Comparison of ENCODE assay signal across 30 mouse cellular contexts in genomic region chr6:39406480-39406879, GRCm38 (mm10). TPM values are rescaled to one million over a fixed set of nuclear protein-coding genes. Genes with fewer than 3 reads are reported as not detected.
DNase-seq lines count a peak whose midpoint lies in the region; ATAC-seq lines count a peak whose summit lies in the region.
"Had no signal": no experiment of that assay in that cellular context is flagged by ENCODE, and none has a peak within 500 bp of the region (broad histone marks: within the 10 kb centered on the region; RNA-seq: fewer than 3 reads in every experiment).

No protein-coding gene starts in this region.

- H3K27me3 ChIP-seq in megakaryocyte, embryonic 14.5 days (replicated peaks): no peaks in the 10 kb centered on the region
- H3K27me3 ChIP-seq: embryonic facial prominence, embryonic 13.5 days; hindbrain, embryonic 12.5 days; intestine, embryonic 15.5 days; limb, embryonic 15.5 days; midbrain, embryonic 12.5 days; neural tube, embryonic 13.5 days; Patski had no signal

- H3K4me3 ChIP-seq in megakaryocyte, embryonic 14.5 days (replicated peaks): peak overlapping the region; percentile 42
- H3K4me3 ChIP-seq: embryonic facial prominence, embryonic 13.5 days; erythroblast, embryonic 14.5 days; hindbrain, embryonic 12.5 days; intestine, embryonic 15.5 days; limb, embryonic 10.5 days; limb, embryonic 15.5 days; midbrain, embryonic 12.5 days; neural tube, embryonic 13.5 days had no signal

- no peaks in the 10 kb centered on the region for H3K9me3 ChIP-seq in megakaryocyte, embryonic 14.5 days
- H3K9me3 ChIP-seq: embryonic facial prominence, embryonic 13.5 days; hindbrain, embryonic 12.5 days; intestine, embryonic 15.5 days; limb, embryonic 10.5 days; limb, embryonic 15.5 days; midbrain, embryonic 12.5 days; neural tube, embryonic 13.5 days had no signal

- H3K36me3 ChIP-seq in megakaryocyte, embryonic 14.5 days (replicated peaks; ENCODE audit: low read length): peaks cover 94% of the 10 kb centered on the region

- intact Hi-C loops in heart, postnatal 25 days (cut with DNase I): no loop called here

- peak; percentile 18 to 32 for DNase-seq in adrenal gland, postnatal 36 days
- no peak for DNase-seq in adrenal gland, postnatal 4 days (ENCODE audit: low spot score in 2 of 2)
- DNase-seq in heart, postnatal 25 days (ENCODE audit: low spot score): no peak
- no peak for DNase-seq in kidney, adult 8-10 months
- DNase-seq: adrenal gland, adult 8-10 months; B cell, adult 2 months; cerebellum, adult 11-12 months; cerebellum, adult 9-11 months; embryo, embryonic 11 days; gastrocnemius, postnatal 10 days; heart, postnatal 14 days; kidney, adult 2 months; lung, adult 2 months; lung, postnatal 10 days; right cerebral cortex, postnatal 4 days had no signal

- ATAC-seq in megakaryocyte, adult 5-6 weeks (ENCODE audit: poor library complexity, severe bottlenecking): no peak
- 0 out of 2 replicates have a peak, but pooled peaks have one; percentile 28 for ATAC-seq in erythroblast, adult 5-6 weeks (replicated peaks; ENCODE audit: low FRiP score, poor library complexity, severe bottlenecking)
- ATAC-seq: forebrain, embryonic 16.5 days; hindbrain, postnatal 0 days; intestine, embryonic 15.5 days; Patski had no signal

- H3K4me1 ChIP-seq in megakaryocyte, embryonic 14.5 days: peaks cover 34% of the 10 kb centered on the region
- H3K4me1 ChIP-seq: embryonic facial prominence, embryonic 13.5 days; hindbrain, embryonic 12.5 days; intestine, embryonic 15.5 days; limb, embryonic 10.5 days; limb, embryonic 15.5 days; midbrain, embryonic 12.5 days; neural tube, embryonic 13.5 days had no signal

RNA-seq across cellular contexts. Expression of gene Mkrn1, which starts 13.8 kb away (rescaled TPM):
- total RNA-seq in adrenal gland, postnatal 36 days (2021): 10 to 100 TPM; 76.0 to 89.5 TPM
- 100 to 1,000 TPM in 1 of 2 experiments, 10 to 100 TPM in 1; 98.8 to 106 TPM for total RNA-seq in adrenal gland, postnatal 4 days (2021)
- polyA plus RNA-seq in megakaryocyte, embryonic 14.5 days (2012; ENCODE audit: insufficient read depth, low replicate concordance): 107 and 108 TPM in 2 replicates
- total RNA-seq in megakaryocyte, adult 5-6 weeks (2015): 108 and 111 TPM in 2 replicates
- total RNA-seq in megakaryocyte, adult 5-6 weeks (2017): 75.5 and 82.8 TPM in 2 replicates
- 1,353 and 1,373 TPM in 2 replicates for total RNA-seq in erythroblast, adult 5-6 weeks (2015; ENCODE audit: low replicate concordance)
- 1,538 and 2,743 TPM in 2 replicates for total RNA-seq in erythroblast, adult 5-6 weeks (2017; ENCODE audit: low replicate concordance)
- 100 to 1,000 TPM in 1 of 2 experiments, 10 to 100 TPM in 1; 67.0 to 107 TPM for total RNA-seq in heart, postnatal 25 days (2021)

RNA-seq across cellular contexts. Expression of gene Rab19, which starts 25.5 kb away (rescaled TPM):
- total RNA-seq in adrenal gland, postnatal 36 days (2021): under 1 TPM; 0.40 to 0.59 TPM
- 1 to 10 TPM; 2.4 TPM for total RNA-seq in adrenal gland, postnatal 4 days (2021)
- not detected in 2 replicates for polyA plus RNA-seq in megakaryocyte, embryonic 14.5 days (2012; ENCODE audit: insufficient read depth, low replicate concordance)
- 4.2 and 4.6 TPM in 2 replicates for total RNA-seq in megakaryocyte, adult 5-6 weeks (2015)
- 7.0 and 7.6 TPM in 2 replicates for total RNA-seq in megakaryocyte, adult 5-6 weeks (2017)
- total RNA-seq in erythroblast, adult 5-6 weeks (2015; ENCODE audit: low replicate concordance): 0.84 TPM in 1 of 2 replicates, not detected in the other
- total RNA-seq in erythroblast, adult 5-6 weeks (2017; ENCODE audit: low replicate concordance): 0.26 and 2.9 TPM in 2 replicates
- under 1 TPM in 1 of 2 experiments, not detected in 1; 0.34 TPM for total RNA-seq in heart, postnatal 25 days (2021)
- total RNA-seq: left cerebral cortex, postnatal 10 days had no signal
- polyA plus RNA-seq: erythroblast, embryonic 14.5 days; neural tube, embryonic 13.5 days had no signal

RNA-seq across cellular contexts. Expression of gene Slc37a3, which starts 29.0 kb away (rescaled TPM):
- total RNA-seq in adrenal gland, postnatal 36 days (2021): 10 to 100 TPM; 38.9 to 39.5 TPM
- 10 to 100 TPM; 44.4 to 58.7 TPM for total RNA-seq in adrenal gland, postnatal 4 days (2021)
- polyA plus RNA-seq in megakaryocyte, embryonic 14.5 days (2012; ENCODE audit: insufficient read depth, low replicate concordance): 0.59 TPM in 1 of 2 replicates, not detected in the other
- 3.7 and 5.5 TPM in 2 replicates for total RNA-seq in megakaryocyte, adult 5-6 weeks (2015)
- 6.0 and 27.4 TPM in 2 replicates for total RNA-seq in megakaryocyte, adult 5-6 weeks (2017)
- 0.42 and 3.1 TPM in 2 replicates for total RNA-seq in erythroblast, adult 5-6 weeks (2015; ENCODE audit: low replicate concordance)
- 1.7 and 9.2 TPM in 2 replicates for total RNA-seq in erythroblast, adult 5-6 weeks (2017; ENCODE audit: low replicate concordance)
- total RNA-seq in heart, postnatal 25 days (2021): 10 to 100 TPM; 16.4 to 20.5 TPM

Comparison
In these comparisons a context has a peak if more than half of its experiments do, and no peak if none do; other contexts are left out.
1. DNase-seq: peak in adrenal gland, postnatal 36 days (2 of 2); none in adrenal gland, postnatal 4 days (0 of 2), heart, postnatal 25 days (single experiment) and kidney, adult 8-10 months (0 of 2).
2. RNA of gene Mkrn1, which starts 13.8 kb away (total RNA-seq): 1,353 to 2,743 TPM in erythroblast, adult 5-6 weeks; 75.5 to 111 TPM in megakaryocyte, adult 5-6 weeks, 67.0 to 107 TPM in heart, postnatal 25 days, 98.8 to 106 TPM in adrenal gland, postnatal 4 days and 76.0 to 89.5 TPM in adrenal gland, postnatal 36 days; every median in the first group is over 10 times any median in the second.